Mouse (Mus musculus): ENCODE results near the gene Tspoap1.

DNA sequence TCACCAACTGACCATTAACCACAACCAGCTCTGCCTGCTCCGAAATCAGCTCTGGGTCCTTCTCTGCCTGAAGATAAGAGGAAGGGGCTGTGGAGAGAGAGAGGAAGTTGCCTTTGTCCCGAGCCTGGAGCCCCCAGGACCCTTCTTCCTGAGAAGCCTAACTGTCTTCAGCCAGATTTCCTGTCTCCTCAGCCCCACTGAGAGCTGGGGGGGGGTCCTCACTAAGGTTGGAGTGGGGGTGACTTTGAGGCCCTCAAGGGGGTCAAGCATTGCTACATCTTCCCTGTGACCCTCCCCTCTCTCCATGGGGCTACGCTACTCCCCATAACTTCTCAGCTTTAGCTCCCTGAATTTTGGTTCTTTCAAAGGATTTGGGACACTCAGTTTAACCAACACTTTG lies 33.1 kb downstream of the Tspoap1 start, which contains the start of gene Mpo:
- TF ChIP-seq EP300 (IDR thresholded peaks at IDR 0.05; ENCODE audit: low read depth), result peak; percentile 38
- TF ChIP-seq CTCF (IDR thresholded peaks at IDR 0.05; ENCODE audit: low read depth), result no peak
